Mouse (Mus musculus) intestine, embryonic 16.5 days (tissue): Measurements from ENCODE around the gene Iqcd. TPM values are rescaled to one million over a fixed set of nuclear protein-coding genes. Genes with fewer than 3 reads are reported as not detected.
A peak's percentile ranks its signal among the peaks of the same experiment; 100 is the strongest.

Experiments
- ATAC-seq: fragments of 200-750 bp; cut with Nextera tagmentation; 2 replicates; pipeline ENCODE4 v1.8.0; 2017; ENCODE audit warnings: moderate TSS enrichment, moderate library complexity
- H3K27ac ChIP-seq: fragments of 300-500 bp; sonication (generic); 2 replicates; pipeline ENCODE4 v1.5.1; 2014; ENCODE audit warnings: mild to moderate bottlenecking, low read length
- H3K27me3 ChIP-seq: fragments of 300-500 bp; sonication (generic); replicated peaks from 2 replicates; pipeline ENCODE4 v1.6.1; 2014; ENCODE audit warnings: low read length, control low read depth, mixed read lengths; ENCODE audit not compliant: control insufficient read depth, insufficient read depth
- H3K36me3 ChIP-seq: fragments of 300-500 bp; sonication (generic); 2 replicates; pipeline ENCODE4 v1.6.1; 2014; ENCODE audit warnings: low read length, control low read depth; ENCODE audit not compliant: control insufficient read depth, insufficient read depth
- H3K4me1 ChIP-seq: fragments of 300-500 bp; sonication (generic); 2 replicates; pipeline ENCODE4 v1.6.1; 2014; ENCODE audit warnings: low read length, control low read depth, mixed read lengths; ENCODE audit not compliant: control insufficient read depth, insufficient read depth
- H3K4me2 ChIP-seq: fragments of 300-500 bp; sonication (generic); 2 replicates; pipeline ENCODE4 v1.6.1; 2014; ENCODE audit warnings: low read depth, low read length, control low read depth
- H3K4me3 ChIP-seq: fragments of 300-500 bp; sonication (generic); 2 replicates; pipeline ENCODE4 v1.5.1; 2014; ENCODE audit warnings: mild to moderate bottlenecking, low read length
- H3K9ac ChIP-seq: fragments of 300-500 bp; sonication (generic); 2 replicates; pipeline ENCODE4 v1.6.1; 2014; ENCODE audit warnings: low read depth, low read length
- H3K9me3 ChIP-seq: fragments of 300-500 bp; sonication (generic); 2 replicates; pipeline ENCODE4 v1.6.1; 2016; ENCODE audit warnings: low read length, control low read depth; ENCODE audit not compliant: control insufficient read depth
- WGBS: fragments of 180-500 bp; shearing (Covaris S2); extraction: QIAGEN DNeasy Blood & Tissue Kit; methylation state at CpG from one replicate; pipeline ENCODE4 v1.1.7; 2014; 5-methylcytosine and 5-hydroxymethylcytosine counted together
- polyA plus RNA-seq: library from polyadenylated mRNA; unstranded; fragments of >200 nt; fragmentation: Nextera tagmentation; extraction: Ambion mirVana; gene quantifications from 2 replicates; pipeline ENCODE4 v1.2.1, GENCODE M21; 2015

Iqcd gene
- 0.17 and 0.27 TPM in 2 replicates for polyA plus RNA-seq

- H3K36me3 ChIP-seq, result no peaks in the 10 kb centered on the region
- no peaks in the 10 kb centered on the region for H3K27me3 ChIP-seq
- peak within 1 kb of the TSS; percentile 86 for H3K4me3 ChIP-seq
- peak within 1 kb of the TSS; percentile 78 for H3K4me2 ChIP-seq
- H3K27ac ChIP-seq, result peak within 1 kb of the TSS; percentile 85
- peak; percentile 97 for ATAC-seq
- WGBS, result under 1% methylated on average over 35 of the region's 35 CpGs
- H3K4me1 ChIP-seq, result peaks cover 22% of the 10 kb centered on the region
- peaks cover 5% of the 10 kb centered on the region for H3K9me3 ChIP-seq
- H3K9ac ChIP-seq, result peak within 1 kb of the TSS; percentile 89
These were observed at the start of gene Iqcd, which contains the start of gene Tpcn1 for GRCm38 (mm10) chr5:120588569-120589094. Iqcd (plus strand) TSS chr5:120589016. Tpcn1 (minus strand) TSS chr5:120588673.

GRCm38 (mm10) chr5:120548236-120548850 lies 40.5 kb upstream of the Iqcd start:
- 74% methylated on average over 11 of the region's 11 CpGs for WGBS
- Histone ChIP-seq H3K27ac (peak overlapping the region; percentile 45; the same call in 1 of the 2 replicates), H3K4me2 (no peak overlapping the region), H3K4me1 (peaks cover 3% of the 10 kb centered on the region; the same call in 1 of the 2 replicates), H3K4me3 (no peak overlapping the region), H3K9me3 (no peaks in the 10 kb centered on the region), H3K9ac (peak overlapping the region; percentile 45; the same call in 1 of the 2 replicates), H3K36me3 (peaks cover 14% of the 10 kb centered on the region), H3K27me3 (no peaks in the 10 kb centered on the region)
- ATAC-seq, result peak; percentile 51

- H3K36me3 ChIP-seq, result peaks cover 15% of the 10 kb centered on the region
- peak; percentile 78 for ATAC-seq
These were observed 38.7 kb upstream of the Iqcd start for GRCm38 (mm10) chr5:120550137-120550536.

GRCm38 (mm10) chr5:120550673-120551072 lies 38.1 kb upstream of the Iqcd start:
- Histone ChIP-seq H3K27ac (no peak overlapping the region), H3K4me3 (no peak overlapping the region), H3K9ac (no peak overlapping the region), H3K4me2 (no peak overlapping the region), H3K9me3 (no peaks in the 10 kb centered on the region), H3K4me1 (peaks cover 3% of the 10 kb centered on the region; the same call in 1 of the 2 replicates), H3K36me3 (peaks cover 18% of the 10 kb centered on the region), H3K27me3 (no peaks in the 10 kb centered on the region)
- WGBS, result 91% methylated on average over 5 of the region's 5 CpGs
- ATAC-seq, result no peak

More at GRCm38 (mm10) chr5:120550137-120550536, 38.7 kb upstream of the Iqcd start:
- Histone ChIP-seq H3K4me2 (no peak overlapping the region), H3K4me3 (no peak overlapping the region), H3K27me3 (no peaks in the 10 kb centered on the region), H3K9ac (peak overlapping the region; percentile 36; the same call in 1 of the 2 replicates), H3K4me1 (peaks cover 3% of the 10 kb centered on the region; the same call in 1 of the 2 replicates), H3K27ac (peak overlapping the region; percentile 64), H3K9me3 (no peaks in the 10 kb centered on the region)
- 76% methylated on average over 5 of the region's 5 CpGs for WGBS

GRCm38 (mm10) chr5:120555871-120556270 lies 32.9 kb upstream of the Iqcd start:
- Histone ChIP-seq H3K4me2 (no peak overlapping the region), H3K4me3 (no peak overlapping the region), H3K27me3 (no peaks in the 10 kb centered on the region), H3K9ac (no peak overlapping the region), H3K9me3 (no peaks in the 10 kb centered on the region), H3K4me1 (peaks cover 23% of the 10 kb centered on the region), H3K27ac (no peak overlapping the region), H3K36me3 (peaks cover 22% of the 10 kb centered on the region)
- 89% methylated on average over 24 of the region's 24 CpGs for WGBS
- no peak for ATAC-seq

GRCm38 (mm10) chr5:120558041-120558440 lies 30.8 kb upstream of the Iqcd start:
- no peaks in the 10 kb centered on the region for H3K27me3 ChIP-seq
- peaks cover 19% of the 10 kb centered on the region for H3K36me3 ChIP-seq
- H3K9ac ChIP-seq, result no peak overlapping the region; the same call in 1 of the 2 replicates
- no peak overlapping the region for H3K4me3 ChIP-seq
- H3K9me3 ChIP-seq, result no peaks in the 10 kb centered on the region
- no peak overlapping the region for H3K4me2 ChIP-seq
- 67% methylated on average over 8 of the region's 8 CpGs for WGBS
- H3K4me1 ChIP-seq, result peaks cover 40% of the 10 kb centered on the region
- 0 out of 2 replicates have a peak overlapping the region, but pooled peaks have one; percentile 45 for H3K27ac ChIP-seq
- ATAC-seq, result no peak

- peak; percentile 24; the same call in 1 of the 2 replicates for ATAC-seq
- peak overlapping the region; percentile 45; the same call in 1 of the 2 replicates for H3K27ac ChIP-seq
- peak overlapping the region; percentile 45 for H3K9ac ChIP-seq
- H3K36me3 ChIP-seq, result peaks cover 15% of the 10 kb centered on the region
- no peaks in the 10 kb centered on the region for H3K9me3 ChIP-seq
- peaks cover 47% of the 10 kb centered on the region for H3K4me1 ChIP-seq
- H3K4me3 ChIP-seq, result peak overlapping the region; percentile 26
- H3K4me2 ChIP-seq, result peak overlapping the region; percentile 30
- H3K27me3 ChIP-seq, result no peaks in the 10 kb centered on the region
- WGBS, result 43% methylated on average over 14 of the region's 14 CpGs
These were observed 30.1 kb upstream of the Iqcd start for GRCm38 (mm10) chr5:120558762-120559161.

- 42% methylated on average over 9 of the region's 9 CpGs for WGBS
- H3K4me2 ChIP-seq, result peak overlapping the region; percentile 49
- no peaks in the 10 kb centered on the region for H3K9me3 ChIP-seq
- peaks cover 9% of the 10 kb centered on the region for H3K36me3 ChIP-seq
- peak overlapping the region; percentile 56 for H3K9ac ChIP-seq
- peaks cover 59% of the 10 kb centered on the region for H3K4me1 ChIP-seq
- no peaks in the 10 kb centered on the region for H3K27me3 ChIP-seq
- H3K27ac ChIP-seq, result peak overlapping the region; percentile 84
- no peak for ATAC-seq
- peak overlapping the region; percentile 39 for H3K4me3 ChIP-seq
These were observed 28.6 kb upstream of the Iqcd start for GRCm38 (mm10) chr5:120560129-120560615.

GRCm38 (mm10) chr5:120560616-120561311 lies 28.1 kb upstream of the Iqcd start:
- 4% methylated on average over 16 of the region's 16 CpGs for WGBS
- H3K27ac ChIP-seq, result peak overlapping the region; percentile 84
- H3K9ac ChIP-seq, result peak overlapping the region; percentile 56
- peak overlapping the region; percentile 39 for H3K4me3 ChIP-seq
- ATAC-seq, result peak; percentile 47
- no peaks in the 10 kb centered on the region for H3K9me3 ChIP-seq
- peak overlapping the region; percentile 49 for H3K4me2 ChIP-seq
- no peaks in the 10 kb centered on the region for H3K27me3 ChIP-seq
- peaks cover 65% of the 10 kb centered on the region for H3K4me1 ChIP-seq
- peaks cover 6% of the 10 kb centered on the region; the same call in 1 of the 2 replicates for H3K36me3 ChIP-seq
